Mouse (Mus musculus) adipocyte (in vitro differentiated cells): Measurements from ENCODE around the gene Ap1g2.
A peak's percentile ranks its signal among the peaks of the same experiment; 100 is the strongest.

ENCODE experiments used
- DNase-seq: peaks from one replicate; pipeline ENCODE4 v3.0.0-alpha.2; 2016; ENCODE audit warnings: low spot score

Gene Ap1g2

GRCm38 (mm10) chr14:55105836-55106809 is at the start of gene Ap1g2:
Gene Ap1g2, minus strand, starts transcription at chr14:55106593.
- peak; percentile 85 for DNase-seq

- DNase-seq: no peak
Observed at GRCm38 (mm10) chr14:55152951-55153481, 46.6 kb upstream of the Ap1g2 start.

GRCm38 (mm10) chr14:55152174-55152573 is 45.8 kb upstream of the Ap1g2 start:
- DNase-seq: no peak

GRCm38 (mm10) chr14:55150985-55151384 is 44.6 kb upstream of the Ap1g2 start:
- DNase-seq: no peak

GRCm38 (mm10) chr14:55149041-55149440 is 42.6 kb upstream of the Ap1g2 start:
- DNase-seq: no peak

GRCm38 (mm10) chr14:55148363-55148915 is 42.0 kb upstream of the Ap1g2 start:
- peak; percentile 67 for DNase-seq

GRCm38 (mm10) chr14:55146829-55147401 is 40.5 kb upstream of the Ap1g2 start:
- DNase-seq: peak; percentile 59

- no peak for DNase-seq
Observed at GRCm38 (mm10) chr14:55146324-55146723, 39.9 kb upstream of the Ap1g2 start.

GRCm38 (mm10) chr14:55139313-55139712 is 32.9 kb upstream of the Ap1g2 start:
- no peak for DNase-seq

- DNase-seq: no peak
Observed at GRCm38 (mm10) chr14:55135676-55136075, 29.3 kb upstream of the Ap1g2 start.

- DNase-seq: no peak
Observed at GRCm38 (mm10) chr14:55126521-55126920, 20.1 kb upstream of the Ap1g2 start.

- DNase-seq: no peak
Observed at GRCm38 (mm10) chr14:55125711-55126110, 19.3 kb upstream of the Ap1g2 start.

GRCm38 (mm10) chr14:55122359-55122758 is 16.0 kb upstream of the Ap1g2 start:
- DNase-seq: no peak

- DNase-seq: peak; percentile 89
Observed at GRCm38 (mm10) chr14:55121947-55122346, 15.6 kb upstream of the Ap1g2 start.

- no peak for DNase-seq
Observed at GRCm38 (mm10) chr14:55119421-55120134, 13.2 kb upstream of the Ap1g2 start.

GRCm38 (mm10) chr14:55118852-55119251 is 12.5 kb upstream of the Ap1g2 start:
- peak; percentile 67 for DNase-seq

- DNase-seq: no peak
Observed at GRCm38 (mm10) chr14:55116425-55117200, 10.2 kb upstream of the Ap1g2 start, which contains the start of gene Jph4. Gene Jph4, minus strand, starts transcription at chr14:55116935.

GRCm38 (mm10) chr14:55115846-55116245 is 9.5 kb upstream of the Ap1g2 start:
- no peak for DNase-seq

GRCm38 (mm10) chr14:55114759-55115701 is 8.6 kb upstream of the Ap1g2 start:
- DNase-seq: no peak
